Mouse (Mus musculus): ENCODE results near the gene Calm1.
"Not testable (repeated sequence)": the region's sequence is repeated elsewhere in the genome, so short reads cannot be mapped to it uniquely, and the experiment has no call there.

The Calm1 gene

DNA sequence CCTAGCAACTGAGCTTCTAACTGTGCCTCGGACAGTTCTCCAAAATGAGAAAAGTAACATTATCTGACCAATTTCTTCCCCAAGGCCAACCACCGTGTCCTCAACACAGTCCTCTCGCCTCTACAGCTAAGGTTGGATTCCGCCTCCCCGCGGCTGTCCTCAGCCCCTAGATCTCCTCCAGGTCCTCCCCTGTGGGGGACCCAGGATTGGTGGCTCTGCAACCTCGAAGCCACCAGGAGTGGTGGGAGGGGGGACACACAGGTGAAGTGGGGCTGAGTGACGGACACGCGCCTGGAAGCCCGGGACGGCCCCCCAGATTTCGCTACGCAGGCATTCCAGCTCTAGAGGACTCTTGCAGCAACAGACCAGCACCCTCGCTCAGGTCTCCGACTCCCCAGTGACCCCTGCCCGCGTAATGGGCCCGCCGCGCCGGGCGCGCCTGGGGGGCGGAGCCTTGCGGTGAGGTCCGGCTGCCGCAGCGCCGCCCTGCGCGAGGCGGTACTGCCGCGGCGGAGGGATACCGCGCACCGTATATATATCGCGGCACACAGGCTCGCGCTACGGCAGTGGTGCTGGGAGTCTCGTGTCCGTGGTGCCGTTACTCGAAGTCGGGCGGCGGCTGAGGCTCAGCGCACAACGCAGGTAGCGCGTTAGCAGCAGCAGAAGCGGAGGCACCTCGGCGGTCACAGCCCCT lies at the start of gene Calm1:
TSS of gene Calm1 (plus strand) at position 469 of the 694 bp plus-strand sequence.
- peak; percentile 98 for DNase-seq

- no peak for DNase-seq
Observed at GRCm38 (mm10) chr12:100152466-100152865, 46.8 kb upstream of the Calm1 start.

DNA sequence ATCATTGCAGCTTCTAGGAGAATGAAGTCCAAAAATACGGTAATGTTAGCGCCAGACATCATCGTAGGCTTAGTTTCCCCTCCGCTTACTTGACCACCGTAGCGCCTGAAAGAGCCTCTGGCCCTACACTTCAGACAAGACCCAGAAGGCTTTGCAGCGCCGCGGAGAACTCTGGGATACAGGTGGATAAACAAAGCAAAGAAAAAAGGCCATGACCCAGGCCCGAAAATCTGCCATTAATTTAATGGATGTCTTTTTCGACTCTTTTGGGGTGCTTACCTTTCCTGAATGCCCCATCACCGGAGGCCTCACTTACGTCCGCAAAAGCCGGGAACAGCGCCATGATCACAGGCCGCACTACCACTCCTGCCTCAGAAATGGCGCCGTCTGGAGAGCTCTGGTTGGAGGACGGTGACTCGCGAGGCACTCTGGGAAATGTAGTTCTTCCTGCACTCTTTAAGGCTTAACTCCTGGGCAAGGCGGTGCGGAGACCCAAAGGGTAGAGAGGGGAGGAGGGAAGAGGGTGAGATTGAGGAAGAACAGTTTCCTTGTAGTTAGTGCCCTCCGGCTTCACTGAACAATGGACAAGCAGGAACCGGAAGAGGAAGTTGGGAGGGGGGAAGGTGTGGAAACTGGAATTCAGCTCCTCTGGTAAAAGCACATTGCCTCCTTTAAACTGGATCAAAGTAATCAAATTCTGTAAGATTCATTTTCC lies 39.8 kb upstream of the Calm1 start, which contains the start of gene Nrde2:
TSS of gene Nrde2 (minus strand) at position 393 of the 715 bp plus-strand sequence.
- peak; percentile 89 for DNase-seq

- no peak for DNase-seq
Observed at GRCm38 (mm10) chr12:100164991-100165500, 34.2 kb upstream of the Calm1 start.

DNA sequence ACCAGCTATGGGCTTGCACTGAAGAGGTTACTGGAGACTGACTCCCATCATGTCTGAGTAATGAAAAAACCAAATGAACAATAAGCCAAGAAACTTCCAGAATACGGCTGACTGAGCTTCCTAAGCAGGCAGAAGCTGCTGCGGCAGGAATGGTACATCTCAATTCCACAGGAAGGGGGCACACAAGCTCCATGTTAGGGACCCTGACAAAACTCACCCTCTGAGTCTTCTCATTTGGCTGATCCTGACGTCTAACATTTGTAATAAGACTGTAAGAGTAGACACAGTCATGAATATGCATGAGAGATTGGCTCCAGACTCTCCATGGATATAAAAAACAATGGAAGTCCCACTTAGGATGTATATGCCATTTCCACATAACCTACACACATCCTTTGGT lies 33.1 kb upstream of the Calm1 start:
- peak; percentile 63 for DNase-seq

GRCm38 (mm10) chr12:100166939-100167338 lies 32.3 kb upstream of the Calm1 start:
- no peak for DNase-seq

GRCm38 (mm10) chr12:100167502-100167901 lies 31.7 kb upstream of the Calm1 start:
- DNase-seq: no peak

- peak; percentile 64 for DNase-seq
Observed at GRCm38 (mm10) chr12:100167931-100168871, 31.0 kb upstream of the Calm1 start.

DNA sequence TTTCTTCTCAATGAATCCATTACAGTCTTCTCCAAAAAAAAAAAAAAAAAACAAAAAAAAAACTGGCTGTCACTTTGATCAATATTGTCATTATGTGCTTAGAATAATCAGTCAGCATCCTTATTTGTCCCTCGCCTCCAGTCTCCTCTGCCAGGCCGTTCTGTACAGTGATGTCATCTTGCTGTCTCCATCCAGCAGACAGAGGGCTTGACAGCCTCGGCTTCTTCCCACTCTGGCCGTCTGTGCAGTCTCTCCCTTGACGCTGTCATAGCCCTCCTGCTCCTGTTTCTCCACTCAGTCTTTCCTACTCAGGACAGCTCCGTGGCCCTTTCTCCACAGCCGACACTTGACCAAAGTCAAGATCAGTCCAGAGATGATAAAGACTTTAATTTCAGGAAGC lies 26.8 kb upstream of the Calm1 start:
- DNase-seq: no peak

- no peak for DNase-seq
Observed at GRCm38 (mm10) chr12:100176469-100177056, 22.7 kb upstream of the Calm1 start.

GRCm38 (mm10) chr12:100178898-100179440 lies 20.3 kb upstream of the Calm1 start:
- no peak for DNase-seq

GRCm38 (mm10) chr12:100180802-100181201 lies 18.4 kb upstream of the Calm1 start:
- no peak for DNase-seq

GRCm38 (mm10) chr12:100182676-100183075 lies 16.6 kb upstream of the Calm1 start:
- peak; percentile 37 for DNase-seq

- no peak for DNase-seq
Observed at GRCm38 (mm10) chr12:100183970-100184369, 15.3 kb upstream of the Calm1 start.

GRCm38 (mm10) chr12:100184976-100185375 lies 14.3 kb upstream of the Calm1 start:
- DNase-seq: not testable (repeated sequence)

GRCm38 (mm10) chr12:100185897-100186296 lies 13.3 kb upstream of the Calm1 start:
- DNase-seq: no peak

GRCm38 (mm10) chr12:100186376-100186775 lies 12.9 kb upstream of the Calm1 start:
- DNase-seq: no peak

DNA sequence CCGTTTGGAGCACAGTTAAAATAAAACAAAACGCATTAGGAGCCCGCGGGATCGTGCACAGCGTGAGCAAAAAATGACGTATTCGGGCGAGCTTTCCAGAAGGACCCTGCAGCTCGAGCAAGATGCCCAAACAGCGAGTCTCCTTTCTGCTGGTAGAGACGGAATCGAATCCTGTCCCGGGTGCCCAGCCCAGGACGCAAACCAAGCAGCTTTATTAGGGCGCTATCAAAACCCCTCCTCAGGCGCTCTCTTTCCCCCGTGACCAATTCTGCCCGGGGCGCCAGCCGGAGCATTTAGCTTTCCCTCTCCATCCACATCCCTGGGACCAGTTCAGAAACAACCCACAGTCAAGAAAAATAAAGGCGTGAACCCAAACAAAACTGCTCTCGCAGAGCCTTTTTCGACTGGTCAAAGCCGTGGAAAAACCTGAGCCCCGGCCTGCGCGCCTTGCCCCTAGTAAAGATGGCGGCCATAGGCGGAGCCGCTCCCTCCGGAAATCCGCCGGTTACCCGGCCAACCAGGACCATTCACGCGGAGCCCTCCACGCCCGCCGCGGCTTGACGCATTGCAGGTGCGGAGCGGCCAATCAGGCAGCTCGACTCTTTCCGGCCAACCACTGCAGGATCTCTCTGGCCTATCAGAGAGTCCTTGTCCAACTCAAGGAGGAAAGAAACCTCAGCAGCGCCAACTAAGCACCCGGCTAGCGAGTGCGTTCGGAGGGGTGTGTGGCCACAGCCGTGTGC lies 12.1 kb upstream of the Calm1 start:
- peak; percentile 97 for DNase-seq

- peak; percentile 54 for DNase-seq
Observed at GRCm38 (mm10) chr12:100187756-100188430, 11.3 kb upstream of the Calm1 start.

DNA sequence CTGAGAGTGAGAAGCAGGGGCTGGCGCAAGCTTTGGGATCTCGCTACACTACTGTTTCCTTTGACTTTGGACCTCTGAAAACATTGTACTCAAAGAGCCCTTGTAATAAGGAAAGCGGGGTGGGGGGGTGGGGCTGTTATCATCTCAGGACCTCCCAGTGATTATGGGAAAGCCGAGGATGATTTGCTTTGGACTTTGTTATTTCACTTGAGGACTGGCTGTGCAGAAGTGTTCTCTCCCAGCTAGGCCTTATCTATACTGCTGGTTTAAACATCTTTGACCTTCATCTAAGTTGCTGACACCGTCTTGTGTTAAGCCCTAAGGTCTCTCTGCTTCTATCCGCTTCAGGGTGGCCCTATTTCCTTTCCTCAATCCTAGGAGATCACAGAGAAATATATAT lies 8.4 kb upstream of the Calm1 start:
- DNase-seq: no peak

DNA sequence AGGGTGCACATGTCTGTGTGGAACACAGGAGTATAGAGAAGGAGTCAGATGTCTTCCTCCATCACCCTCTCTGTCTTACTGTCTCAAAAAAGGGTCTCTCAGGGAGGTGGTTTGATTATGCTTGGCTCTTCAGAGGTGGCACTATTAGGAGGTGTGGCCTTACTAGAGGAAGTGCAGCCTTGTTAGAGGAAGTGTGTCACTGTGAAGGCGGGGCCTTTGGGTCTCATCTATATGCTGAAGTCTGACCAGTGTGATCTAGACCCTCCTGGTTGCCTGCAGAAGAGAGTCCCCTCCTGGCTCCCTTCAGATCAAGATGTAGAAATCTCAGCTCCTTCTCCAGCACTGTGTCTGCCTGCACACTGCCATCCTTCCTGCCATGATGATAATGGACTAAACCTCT lies 5.1 kb upstream of the Calm1 start:
- no peak for DNase-seq
